Mouse (Mus musculus) intestine, embryonic 14.5 days (tissue): ENCODE measurements around the gene Asnsd1. TPM values are rescaled to one million over a fixed set of nuclear protein-coding genes. Genes with fewer than 3 reads are reported as not detected.
"Not testable (repeated sequence)": the region's sequence is repeated elsewhere in the genome, so short reads cannot be mapped to it uniquely, and the experiment has no call there.

Source experiments
- ATAC-seq: fragments of 200-750 bp; cut with Nextera tagmentation; replicated peaks from 2 replicates; pipeline ENCODE4 v1.8.0; 2017; ENCODE audit warnings: low read depth, moderate number of reproducible peaks, moderate TSS enrichment, moderate library complexity; ENCODE audit not compliant: low FRiP score, low TSS enrichment
- DNase-seq: peaks from one replicate; pipeline ENCODE4 v3.0.0-alpha.2; 2018; ENCODE audit warnings: low spot score
- H3K27ac ChIP-seq: fragments of 300-500 bp; sonication (generic); 2 replicates; pipeline ENCODE4 v1.5.1; 2014; ENCODE audit warnings: low read depth, mild to moderate bottlenecking, control low read depth
- H3K27me3 ChIP-seq: fragments of 300-500 bp; sonication (generic); replicated peaks from 2 replicates; pipeline ENCODE4 v1.6.1; 2014; ENCODE audit warnings: low read length, control low read depth; ENCODE audit not compliant: control insufficient read depth, insufficient read depth
- H3K36me3 ChIP-seq: fragments of 300-500 bp; sonication (generic); 2 replicates; pipeline ENCODE4 v1.6.1; 2014; ENCODE audit warnings: low read length, control low read depth; ENCODE audit not compliant: control insufficient read depth, insufficient read depth
- H3K4me1 ChIP-seq: fragments of 300-500 bp; sonication (generic); replicated peaks from 2 replicates; pipeline ENCODE4 v1.6.1; 2014; ENCODE audit warnings: low read length, control low read depth, mixed read lengths; ENCODE audit not compliant: control insufficient read depth, insufficient read depth
- H3K4me2 ChIP-seq: fragments of 300-500 bp; sonication (generic); 2 replicates; pipeline ENCODE4 v1.6.1; 2014; ENCODE audit warnings: low read length
- H3K4me3 ChIP-seq: fragments of 300-500 bp; sonication (generic); 2 replicates; pipeline ENCODE4 v1.5.1; 2014; ENCODE audit warnings: low read depth, low read length, control low read depth, mixed read lengths
- H3K9ac ChIP-seq: fragments of 300-500 bp; sonication (generic); 2 replicates; pipeline ENCODE4 v1.6.1; 2014; ENCODE audit warnings: mild to moderate bottlenecking, low read length
- H3K9me3 ChIP-seq: fragments of 300-500 bp; sonication (generic); 2 replicates; pipeline ENCODE4 v1.6.1; 2016; ENCODE audit warnings: low read length, control low read depth; ENCODE audit not compliant: control insufficient read depth
- WGBS: fragments of 180-500 bp; shearing (Covaris S2); extraction: QIAGEN DNeasy Blood & Tissue Kit; methylation state at CpG from one replicate; pipeline ENCODE4 v1.1.7; 2014; 5-methylcytosine and 5-hydroxymethylcytosine counted together
- polyA plus RNA-seq: library from polyadenylated mRNA; unstranded; fragments of >200 nt; fragmentation: Nextera tagmentation; extraction: Ambion mirVana; gene quantifications from 2 replicates; pipeline ENCODE4 v1.2.1, GENCODE M21; 2014

Asnsd1 gene
- polyA plus RNA-seq, 1 experiment from 2014 or later = 78.6 TPM

- DNase-seq, H3K27me3 ChIP-seq, H3K9ac ChIP-seq, H3K4me1 ChIP-seq, H3K9me3 ChIP-seq, H3K4me3 ChIP-seq, ATAC-seq, H3K4me2 ChIP-seq, H3K36me3 ChIP-seq, H3K27ac ChIP-seq: not testable (repeated sequence)
- 69% methylated on average over 2 of the region's 2 CpGs for WGBS
Observed at GRCm38 (mm10) chr1:53337403-53337802, 15.1 kb downstream of the Asnsd1 start.

GRCm38 (mm10) chr1:53335465-53335864 lies 17.1 kb downstream of the Asnsd1 start:
- no peak overlapping the region for H3K4me3 ChIP-seq

GRCm38 (mm10) chr1:53333527-53333926 lies 19.0 kb downstream of the Asnsd1 start:
- not testable (repeated sequence) for H3K4me2 ChIP-seq, H3K9ac ChIP-seq, H3K36me3 ChIP-seq, H3K4me3 ChIP-seq, DNase-seq, H3K4me1 ChIP-seq, ATAC-seq, H3K27ac ChIP-seq, H3K27me3 ChIP-seq, H3K9me3 ChIP-seq
- WGBS = 79% methylated on average over 5 of the region's 5 CpGs

More at GRCm38 (mm10) chr1:53335465-53335864, 17.1 kb downstream of the Asnsd1 start:
- Histone ChIP-seq H3K36me3 (no peaks in the 10 kb centered on the region), H3K27me3 (no peaks in the 10 kb centered on the region), H3K4me1 (no peaks in the 10 kb centered on the region), H3K9ac (no peak overlapping the region), H3K27ac (no peak overlapping the region), H3K9me3 (no peaks in the 10 kb centered on the region), H3K4me2 (no peak overlapping the region)
- DNase-seq = no peak
- ATAC-seq = no peak

GRCm38 (mm10) chr1:53324827-53325494 lies 27.6 kb downstream of the Asnsd1 start:
- 90% methylated on average over 5 of the region's 5 CpGs for WGBS
- no peaks in the 10 kb centered on the region for H3K27me3 ChIP-seq
- H3K27ac ChIP-seq = no peak overlapping the region
- no peaks in the 10 kb centered on the region for H3K9me3 ChIP-seq
- H3K9ac ChIP-seq = no peak overlapping the region
- H3K4me3 ChIP-seq = no peak overlapping the region
- peaks cover 27% of the 10 kb centered on the region for H3K36me3 ChIP-seq
- H3K4me1 ChIP-seq = no peaks in the 10 kb centered on the region
- no peak overlapping the region for H3K4me2 ChIP-seq
- no peak for ATAC-seq
- DNase-seq = no peak

GRCm38 (mm10) chr1:53324277-53324676 lies 28.3 kb downstream of the Asnsd1 start:
- peaks cover 29% of the 10 kb centered on the region for H3K36me3 ChIP-seq
- H3K4me2 ChIP-seq = no peak overlapping the region
- 100% methylated on average over 1 of the region's 1 CpGs for WGBS
- ATAC-seq (no peak), DNase-seq (no peak)
- H3K4me3 ChIP-seq = no peak overlapping the region
- no peaks in the 10 kb centered on the region for H3K27me3 ChIP-seq
- H3K9me3 ChIP-seq = no peaks in the 10 kb centered on the region
- no peaks in the 10 kb centered on the region for H3K4me1 ChIP-seq
- no peak overlapping the region for H3K9ac ChIP-seq
- H3K27ac ChIP-seq = no peak overlapping the region

GRCm38 (mm10) chr1:53323254-53323653 lies 29.3 kb downstream of the Asnsd1 start:
- Histone ChIP-seq H3K36me3 (peaks cover 34% of the 10 kb centered on the region), H3K4me3 (no peak overlapping the region), H3K4me1 (no peaks in the 10 kb centered on the region), H3K9me3 (no peaks in the 10 kb centered on the region), H3K9ac (no peak overlapping the region), H3K27ac (no peak overlapping the region), H3K4me2 (no peak overlapping the region), H3K27me3 (no peaks in the 10 kb centered on the region)
- ATAC-seq (no peak), DNase-seq (no peak)
- 87% methylated on average over 5 of the region's 5 CpGs for WGBS

GRCm38 (mm10) chr1:53321662-53322344 lies 30.7 kb downstream of the Asnsd1 start:
- Histone ChIP-seq H3K9ac (no peak overlapping the region), H3K4me3 (no peak overlapping the region), H3K27ac (no peak overlapping the region), H3K4me2 (no peak overlapping the region), H3K36me3 (peaks cover 43% of the 10 kb centered on the region), H3K4me1 (no peaks in the 10 kb centered on the region), H3K27me3 (no peaks in the 10 kb centered on the region), H3K9me3 (no peaks in the 10 kb centered on the region)
- 95% methylated on average over 4 of the region's 4 CpGs for WGBS
- ATAC-seq = no peak
- DNase-seq = no peak

GRCm38 (mm10) chr1:53312989-53313967 lies 39.3 kb downstream of the Asnsd1 start, which contains the start of gene Osgepl1:
Gene Osgepl1, plus strand, starts transcription at chr1:53313624.
- peak; percentile 96 for ATAC-seq
- Histone ChIP-seq H3K27ac (peak within 1 kb of the TSS; percentile 89), H3K9ac (peak within 1 kb of the TSS; percentile 74), H3K36me3 (peaks cover 23% of the 10 kb centered on the region), H3K4me2 (peak within 1 kb of the TSS; percentile 55), H3K27me3 (no peaks in the 10 kb centered on the region), H3K4me1 (no peaks in the 10 kb centered on the region), H3K4me3 (peak within 1 kb of the TSS; percentile 78), H3K9me3 (no peaks in the 10 kb centered on the region)
- DNase-seq = peak; percentile 92
- WGBS = 2% methylated on average over 27 of the region's 27 CpGs
